Mouse (Mus musculus): ENCODE results near the gene Jazf1.

DNA sequence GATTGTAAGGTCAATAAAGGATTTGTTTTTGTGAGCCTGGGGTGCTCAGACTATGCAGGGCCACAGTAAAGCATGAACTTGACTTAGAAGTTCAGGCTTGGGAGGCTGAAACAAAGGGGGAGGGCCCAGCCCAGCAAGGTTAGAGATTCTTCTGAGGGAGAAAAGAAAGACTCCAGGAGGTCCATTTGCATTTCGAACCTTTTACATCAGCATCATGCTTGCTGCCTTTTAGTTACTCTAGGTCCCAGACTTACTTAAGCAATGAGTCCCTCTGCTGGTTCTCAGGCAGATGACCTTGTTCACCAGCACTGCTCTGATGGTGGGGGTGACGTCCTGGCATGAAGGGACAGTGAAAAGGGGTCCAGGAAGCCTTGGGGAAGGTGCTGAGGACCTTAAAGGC, 197.1 kb downstream of the Jazf1 start:
- TF ChIP-seq CTCF (IDR thresholded peaks at IDR 0.05 in 2 of 3, conservative IDR thresholded peaks at IDR 0.05 in 1 of 3; ENCODE audit: control insufficient read depth in 1 of 3, insufficient read depth in 1 of 3, low read depth in 2 of 3, low read length in 3 of 3, poor library complexity in 1 of 3, severe bottlenecking in 1 of 3) (no peak), MYC (IDR thresholded peaks at IDR 0.05; ENCODE audit: low read depth, low read length) (no peak), NELFE (IDR thresholded peaks at IDR 0.05; ENCODE audit: low read depth, low read length) (no peak), MAFK (IDR thresholded peaks at IDR 0.05; ENCODE audit: borderline replicate concordance, low read depth, low read length) (no peak)
